Mouse (Mus musculus): ENCODE measurements around the gene Ctf1. TPM values are rescaled to one million over a fixed set of nuclear protein-coding genes. Genes with fewer than 3 reads are reported as not detected.
A peak's percentile ranks its signal among the peaks of the same experiment; 100 is the strongest.

The Ctf1 gene
- total and polyA plus RNA-seq, 3 experiments = 2.8 to 7.2 TPM; not detected in 1

- H3K27me3 ChIP-seq (ENCODE audit: control insufficient read depth in 1 of 2, insufficient read depth in 2 of 2, low read length in 2 of 2) = no peaks in the 10 kb centered on the region
- no peaks in the 10 kb centered on the region for H3K79me2 ChIP-seq (ENCODE audit: control insufficient read depth, insufficient read depth, low read length, poor library complexity)
- no peak for TF ChIP-seq ELF1 (IDR thresholded peaks at IDR 0.05; ENCODE audit: low read depth, low read length)
- no peak for TF ChIP-seq POLR2AphosphoS2 (IDR thresholded peaks at IDR 0.05; ENCODE audit: low read length)
- no peak for TF ChIP-seq MXI1 (IDR thresholded peaks at IDR 0.05; ENCODE audit: low read depth, low read length)
- no peak for TF ChIP-seq POLR2A (IDR thresholded peaks at IDR 0.05; ENCODE audit: control insufficient read depth in 1 of 2, insufficient read depth in 1 of 2, low read depth in 1 of 2, low read length in 2 of 2, poor library complexity in 1 of 2)
- TF ChIP-seq MAFK (IDR thresholded peaks at IDR 0.05; ENCODE audit: borderline replicate concordance, low read depth, low read length) = no peak
- TF ChIP-seq HCFC1 (IDR thresholded peaks at IDR 0.05; ENCODE audit: low read depth, low read length) = no peak
- no peak for TF ChIP-seq CTCF (IDR thresholded peaks at IDR 0.05 in 2 of 3, conservative IDR thresholded peaks at IDR 0.05 in 1 of 3; ENCODE audit: control insufficient read depth in 1 of 3, insufficient read depth in 1 of 3, low read depth in 2 of 3, low read length in 3 of 3, poor library complexity in 1 of 3, severe bottlenecking in 1 of 3)
- no peak for TF ChIP-seq BHLHE40 (IDR thresholded peaks at IDR 0.05; ENCODE audit: borderline replicate concordance, low read depth, low read length)
- TF ChIP-seq JUND (IDR thresholded peaks at IDR 0.05; ENCODE audit: low read depth, low read length) = no peak
- TF ChIP-seq EP300 (IDR thresholded peaks at IDR 0.05; ENCODE audit: low read depth in 1 of 2, low read length in 2 of 2) = no peak
- no peak for TF ChIP-seq SMC3 (IDR thresholded peaks at IDR 0.05; ENCODE audit: low read depth, low read length)
- no peak for TF ChIP-seq CHD1 (IDR thresholded peaks at IDR 0.05; ENCODE audit: low read depth, low read length)
- no peak for TF ChIP-seq UBTF (IDR thresholded peaks at IDR 0.05; ENCODE audit: borderline replicate concordance, insufficient read depth, low read depth, low read length)
- no peak for TF ChIP-seq NELFE (IDR thresholded peaks at IDR 0.05; ENCODE audit: low read depth, low read length)
- no peak for TF ChIP-seq TCF12 (IDR thresholded peaks at IDR 0.05; ENCODE audit: low read depth, low read length)
- no peak for TF ChIP-seq ZMIZ1 (IDR thresholded peaks at IDR 0.05; ENCODE audit: low read depth, low read length)
- TF ChIP-seq GATA1 (IDR thresholded peaks at IDR 0.05; ENCODE audit: low read depth, low read length) = no peak
- TF ChIP-seq ZKSCAN1 (IDR thresholded peaks at IDR 0.05; ENCODE audit: low read depth, low read length) = no peak
- TF ChIP-seq RAD21 (IDR thresholded peaks at IDR 0.05; ENCODE audit: low read depth, low read length) = no peak
- TF ChIP-seq USF2 (IDR thresholded peaks at IDR 0.05; ENCODE audit: borderline replicate concordance in 1 of 2, insufficient read depth in 1 of 2, low read depth in 1 of 2, low read length in 2 of 2) = no peak
- H3K4me3 ChIP-seq (ENCODE audit: control insufficient read depth in 1 of 2, insufficient read depth in 1 of 2, low read depth in 2 of 2, low read length in 2 of 2) = no peak overlapping the region
- H3K36me3 ChIP-seq (ENCODE audit: control insufficient read depth in 1 of 2, insufficient read depth in 2 of 2, low read length in 2 of 2) = peaks cover 0 to 2% of the 10 kb centered on the region in 2 experiments; a peak in 1 of 4 replicates
- DNase-seq (ENCODE audit: low read depth, low spot score) = no peak
- no peak overlapping the region for H3K27ac ChIP-seq (ENCODE audit: control insufficient read depth, low read depth, low read length)
- no peaks in the 10 kb centered on the region for H3K4me1 ChIP-seq (ENCODE audit: control insufficient read depth in 1 of 2, insufficient read depth in 2 of 2, low read length in 2 of 2)
- H3K9me3 ChIP-seq (replicated peaks; ENCODE audit: insufficient read depth, low read length) = no peaks in the 10 kb centered on the region
- no peak overlapping the region for H3K9ac ChIP-seq (ENCODE audit: control insufficient read depth, low read depth, low read length, poor library complexity, severe bottlenecking)
Observed at GRCm38 (mm10) chr7:127753741-127754140, 41.2 kb downstream of the Ctf1 start.

GRCm38 (mm10) chr7:127759716-127760115 is 47.2 kb downstream of the Ctf1 start:
- Histone ChIP-seq H3K27ac (ENCODE audit: control insufficient read depth, low read depth, low read length) (peak overlapping the region; percentile 36; the same call in 1 of the 2 replicates), H3K9ac (ENCODE audit: control insufficient read depth, low read depth, low read length, poor library complexity, severe bottlenecking) (no peak overlapping the region)
- TF ChIP-seq ETS1 (IDR thresholded peaks at IDR 0.05; ENCODE audit: low read depth, low read length) (peak; percentile 56), KAT2A (conservative IDR thresholded peaks at IDR 0.05; ENCODE audit: low read depth, low read length) (no peak), RAD21 (IDR thresholded peaks at IDR 0.05; ENCODE audit: low read depth, low read length) (no peak), RCOR1 (IDR thresholded peaks at IDR 0.05; ENCODE audit: low read depth, low read length) (no peak), EP300 (IDR thresholded peaks at IDR 0.05; ENCODE audit: low read depth in 1 of 2, low read length in 2 of 2) (peak; percentile 11 to 59; a peak in 1 of 4 replicates), ELF1 (IDR thresholded peaks at IDR 0.05; ENCODE audit: low read depth, low read length) (peak; percentile 71), GABPA (IDR thresholded peaks at IDR 0.05; ENCODE audit: low read depth, low read length) (no peak), CHD2 (IDR thresholded peaks at IDR 0.05; ENCODE audit: low read length) (no peak), TCF12 (IDR thresholded peaks at IDR 0.05; ENCODE audit: low read depth, low read length) (no peak), MAZ (IDR thresholded peaks at IDR 0.05; ENCODE audit: low read depth, low read length) (no peak), ZMIZ1 (IDR thresholded peaks at IDR 0.05; ENCODE audit: low read depth, low read length) (no peak), ZNF384 (IDR thresholded peaks at IDR 0.05; ENCODE audit: low read depth, low read length) (no peak), MYB (IDR thresholded peaks at IDR 0.05; ENCODE audit: low read depth, low read length) (no peak), POLR2A (IDR thresholded peaks at IDR 0.05; ENCODE audit: control insufficient read depth in 1 of 2, insufficient read depth in 1 of 2, low read depth in 1 of 2, low read length in 2 of 2, poor library complexity in 1 of 2) (0 out of 4 replicates have a peak, but pooled peaks of 1 of the 2 experiments have one; percentile 27), TAL1 (IDR thresholded peaks at IDR 0.05; ENCODE audit: low read length) (no peak), ZKSCAN1 (IDR thresholded peaks at IDR 0.05; ENCODE audit: low read depth, low read length) (no peak), SIN3A (IDR thresholded peaks at IDR 0.05; ENCODE audit: low read length) (peak; percentile 79), GATA1 (IDR thresholded peaks at IDR 0.05; ENCODE audit: low read depth, low read length) (no peak), MAX (IDR thresholded peaks at IDR 0.05; ENCODE audit: low read length) (peak; percentile 40; the same call in 1 of the 2 replicates), POLR2AphosphoS2 (IDR thresholded peaks at IDR 0.05; ENCODE audit: low read length) (no peak), BHLHE40 (IDR thresholded peaks at IDR 0.05; ENCODE audit: borderline replicate concordance, low read depth, low read length) (no peak)

More at GRCm38 (mm10) chr7:127759716-127760115, 47.2 kb downstream of the Ctf1 start:
- H3K9me3 ChIP-seq (replicated peaks; ENCODE audit: insufficient read depth, low read length) = no peaks in the 10 kb centered on the region
- peaks cover 0 to 17% of the 10 kb centered on the region in 2 experiments; a peak in 2 of 4 replicates for H3K36me3 ChIP-seq (ENCODE audit: control insufficient read depth in 1 of 2, insufficient read depth in 2 of 2, low read length in 2 of 2)
- no peaks in the 10 kb centered on the region for H3K79me2 ChIP-seq (ENCODE audit: control insufficient read depth, insufficient read depth, low read length, poor library complexity)
- H3K4me1 ChIP-seq (ENCODE audit: control insufficient read depth in 1 of 2, insufficient read depth in 2 of 2, low read length in 2 of 2) = peaks cover 13 to 22% of the 10 kb centered on the region in 2 experiments
- no peaks in the 10 kb centered on the region for H3K27me3 ChIP-seq (ENCODE audit: control insufficient read depth in 1 of 2, insufficient read depth in 2 of 2, low read length in 2 of 2)
- H3K4me3 ChIP-seq (ENCODE audit: control insufficient read depth in 1 of 2, insufficient read depth in 1 of 2, low read depth in 2 of 2, low read length in 2 of 2) = no peak overlapping the region
- peak; percentile 84 for DNase-seq (ENCODE audit: low read depth, low spot score)

All from MEL (cell line).